Mouse (Mus musculus) olfactory bulb, adult 2 months (tissue): ENCODE data around the gene Por.

ENCODE experiments used
- CTCF ChIP-seq: fragments of 200-500 bp; IDR thresholded peaks from 2 replicates; pipeline ENCODE4 v1.5.1; 2012; ENCODE audit warnings: low read depth, mild to moderate bottlenecking, low read length, moderate library complexity; ENCODE audit not compliant: insufficient read depth
- POLR2A ChIP-seq: fragments of 200-500 bp; IDR thresholded peaks from 2 replicates; pipeline ENCODE4 v1.6.1; 2012; ENCODE audit warnings: mild to moderate bottlenecking, low read depth, low read length, moderate library complexity; ENCODE audit not compliant: insufficient read depth

GRCm38 (mm10) chr5:135659956-135660355 lies 9.9 kb upstream of the Por start:
- TF ChIP-seq CTCF: no peak
- TF ChIP-seq POLR2A: no peak
